Mouse (Mus musculus): ENCODE results near the gene Cytip. TPM values are rescaled to one million over a fixed set of nuclear protein-coding genes. Genes with fewer than 3 reads are reported as not detected.

Cytip gene
- total and polyA plus RNA-seq, 3 experiments = not detected

DNA sequence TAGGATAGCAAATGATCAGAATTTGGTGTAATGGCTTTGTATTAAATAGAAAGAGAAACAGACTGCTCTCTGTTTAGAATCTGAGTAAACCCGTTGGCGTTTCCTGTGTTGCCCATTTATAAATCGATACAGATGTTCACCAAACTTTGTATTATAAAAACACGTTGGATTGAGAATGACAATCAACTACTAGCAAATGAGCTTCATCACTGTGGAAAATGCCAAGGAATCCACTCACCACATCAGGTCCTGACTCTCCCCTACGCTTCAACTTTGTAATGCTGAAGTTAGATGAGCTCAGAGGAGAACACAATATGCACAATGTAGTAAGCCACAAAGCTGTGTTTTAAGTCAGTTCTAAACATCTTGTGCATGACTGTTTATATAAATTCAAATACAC, 36.8 kb downstream of the Cytip start:
- no peak overlapping the region for H3K27ac ChIP-seq (ENCODE audit: control insufficient read depth, low read depth, low read length)
- H3K9me3 ChIP-seq (replicated peaks; ENCODE audit: insufficient read depth, low read length) = no peaks in the 10 kb centered on the region
- no peak overlapping the region for H3K4me3 ChIP-seq (ENCODE audit: control insufficient read depth in 1 of 2, insufficient read depth in 1 of 2, low read depth in 2 of 2, low read length in 2 of 2)
- no peak for DNase-seq (ENCODE audit: low read depth, low spot score)
- TF ChIP-seq SMC3 (IDR thresholded peaks at IDR 0.05; ENCODE audit: low read depth, low read length) = no peak
- TF ChIP-seq RAD21 (IDR thresholded peaks at IDR 0.05; ENCODE audit: low read depth, low read length) = no peak
- no peak for TF ChIP-seq GABPA (IDR thresholded peaks at IDR 0.05; ENCODE audit: low read depth, low read length)
- TF ChIP-seq ELF1 (IDR thresholded peaks at IDR 0.05; ENCODE audit: low read depth, low read length) = no peak
- no peak for TF ChIP-seq POLR2A (IDR thresholded peaks at IDR 0.05; ENCODE audit: control insufficient read depth in 1 of 2, insufficient read depth in 1 of 2, low read depth in 1 of 2, low read length in 2 of 2, poor library complexity in 1 of 2)
- no peak for TF ChIP-seq MEF2A (IDR thresholded peaks at IDR 0.05; ENCODE audit: extremely low read depth, insufficient replicate concordance, low read depth, low read length, poor library complexity, severe bottlenecking)
- H3K4me1 ChIP-seq (ENCODE audit: control insufficient read depth in 1 of 2, insufficient read depth in 2 of 2, low read length in 2 of 2) = no peaks in the 10 kb centered on the region
- no peaks in the 10 kb centered on the region for H3K27me3 ChIP-seq (ENCODE audit: control insufficient read depth in 1 of 2, insufficient read depth in 2 of 2, low read length in 2 of 2)
- H3K9ac ChIP-seq (ENCODE audit: control insufficient read depth, low read depth, low read length, poor library complexity, severe bottlenecking) = no peak overlapping the region
- H3K36me3 ChIP-seq (ENCODE audit: control insufficient read depth in 1 of 2, insufficient read depth in 2 of 2, low read length in 2 of 2) = no peaks in the 10 kb centered on the region
- H3K79me2 ChIP-seq (ENCODE audit: control insufficient read depth, insufficient read depth, low read length, poor library complexity) = no peaks in the 10 kb centered on the region

- Histone ChIP-seq H3K27ac (ENCODE audit: control insufficient read depth, low read depth, low read length) (no peak overlapping the region), H3K79me2 (ENCODE audit: control insufficient read depth, insufficient read depth, low read length, poor library complexity) (no peaks in the 10 kb centered on the region), H3K9ac (ENCODE audit: control insufficient read depth, low read depth, low read length, poor library complexity, severe bottlenecking) (no peak overlapping the region), H3K27me3 (ENCODE audit: control insufficient read depth in 1 of 2, insufficient read depth in 2 of 2, low read length in 2 of 2) (no peaks in the 10 kb centered on the region), H3K4me1 (ENCODE audit: control insufficient read depth in 1 of 2, insufficient read depth in 2 of 2, low read length in 2 of 2) (no peaks in the 10 kb centered on the region), H3K9me3 (replicated peaks; ENCODE audit: insufficient read depth, low read length) (no peaks in the 10 kb centered on the region), H3K4me3 (ENCODE audit: control insufficient read depth in 1 of 2, insufficient read depth in 1 of 2, low read depth in 2 of 2, low read length in 2 of 2) (no peak overlapping the region), H3K36me3 (ENCODE audit: control insufficient read depth in 1 of 2, insufficient read depth in 2 of 2, low read length in 2 of 2) (no peaks in the 10 kb centered on the region)
- no peak for DNase-seq (ENCODE audit: low read depth, low spot score)
- no peak for TF ChIP-seq ZNF384 (IDR thresholded peaks at IDR 0.05; ENCODE audit: low read depth, low read length)
- no peak for TF ChIP-seq MYB (IDR thresholded peaks at IDR 0.05; ENCODE audit: low read depth, low read length)
- TF ChIP-seq MAZ (IDR thresholded peaks at IDR 0.05; ENCODE audit: low read depth, low read length) = no peak
- TF ChIP-seq ZC3H11A (IDR thresholded peaks at IDR 0.05; ENCODE audit: low read depth, low read length) = no peak
- no peak for TF ChIP-seq ETS1 (IDR thresholded peaks at IDR 0.05; ENCODE audit: low read depth, low read length)
- TF ChIP-seq POLR2AphosphoS2 (IDR thresholded peaks at IDR 0.05; ENCODE audit: low read length) = no peak
- no peak for TF ChIP-seq TAL1 (IDR thresholded peaks at IDR 0.05; ENCODE audit: low read length)
- no peak for TF ChIP-seq MXI1 (IDR thresholded peaks at IDR 0.05; ENCODE audit: low read depth, low read length)
- no peak for TF ChIP-seq EP300 (IDR thresholded peaks at IDR 0.05; ENCODE audit: low read depth in 1 of 2, low read length in 2 of 2)
- no peak for TF ChIP-seq MEF2A (IDR thresholded peaks at IDR 0.05; ENCODE audit: extremely low read depth, insufficient replicate concordance, low read depth, low read length, poor library complexity, severe bottlenecking)
- TF ChIP-seq MAX (IDR thresholded peaks at IDR 0.05; ENCODE audit: low read length) = no peak
These were observed 37.2 kb downstream of the Cytip start for GRCm38 (mm10) chr2:58158107-58158506.

GRCm38 (mm10) chr2:58157466-58157865, 37.9 kb downstream of the Cytip start:
- H3K9me3 ChIP-seq (replicated peaks; ENCODE audit: insufficient read depth, low read length) = no peaks in the 10 kb centered on the region
- no peaks in the 10 kb centered on the region for H3K4me1 ChIP-seq (ENCODE audit: control insufficient read depth in 1 of 2, insufficient read depth in 2 of 2, low read length in 2 of 2)
- TF ChIP-seq JUND (IDR thresholded peaks at IDR 0.05; ENCODE audit: low read depth, low read length) (no peak), RCOR1 (IDR thresholded peaks at IDR 0.05; ENCODE audit: low read depth, low read length) (no peak), GABPA (IDR thresholded peaks at IDR 0.05; ENCODE audit: low read depth, low read length) (no peak), MAX (IDR thresholded peaks at IDR 0.05; ENCODE audit: low read length) (no peak), MAFK (IDR thresholded peaks at IDR 0.05; ENCODE audit: borderline replicate concordance, low read depth, low read length) (no peak), ETS1 (IDR thresholded peaks at IDR 0.05; ENCODE audit: low read depth, low read length) (no peak), UBTF (IDR thresholded peaks at IDR 0.05; ENCODE audit: borderline replicate concordance, insufficient read depth, low read depth, low read length) (no peak), MYC (IDR thresholded peaks at IDR 0.05; ENCODE audit: low read depth, low read length) (no peak)
- H3K9ac ChIP-seq (ENCODE audit: control insufficient read depth, low read depth, low read length, poor library complexity, severe bottlenecking) = no peak overlapping the region
- no peaks in the 10 kb centered on the region for H3K79me2 ChIP-seq (ENCODE audit: control insufficient read depth, insufficient read depth, low read length, poor library complexity)
- no peak overlapping the region for H3K4me3 ChIP-seq (ENCODE audit: control insufficient read depth in 1 of 2, insufficient read depth in 1 of 2, low read depth in 2 of 2, low read length in 2 of 2)
- H3K27me3 ChIP-seq (ENCODE audit: control insufficient read depth in 1 of 2, insufficient read depth in 2 of 2, low read length in 2 of 2) = no peaks in the 10 kb centered on the region
- DNase-seq (ENCODE audit: low read depth, low spot score) = no peak
- no peak overlapping the region for H3K27ac ChIP-seq (ENCODE audit: control insufficient read depth, low read depth, low read length)
- no peaks in the 10 kb centered on the region for H3K36me3 ChIP-seq (ENCODE audit: control insufficient read depth in 1 of 2, insufficient read depth in 2 of 2, low read length in 2 of 2)
